Mouse (Mus musculus) forebrain, embryonic 12.5 days (tissue): ENCODE measurements around the gene Atp2b2. TPM values are rescaled to one million over a fixed set of nuclear protein-coding genes. Genes with fewer than 3 reads are reported as not detected.
A peak's percentile ranks its signal among the peaks of the same experiment; 100 is the strongest.

ENCODE experiments used
- ATAC-seq: fragments of 200-750 bp; cut with Nextera tagmentation; 2 replicates; pipeline ENCODE4 v1.8.0; 2017; ENCODE audit warnings: moderate TSS enrichment; ENCODE audit not compliant: low FRiP score
- H3K27ac ChIP-seq: fragments of 300-500 bp; sonication (generic); 2 replicates; pipeline ENCODE4 v1.5.1; 2016; ENCODE audit warnings: mild to moderate bottlenecking
- H3K27me3 ChIP-seq: fragments of 300-500 bp; sonication (generic); 2 replicates; pipeline ENCODE4 v1.6.1; 2016; ENCODE audit warnings: mild to moderate bottlenecking
- H3K36me3 ChIP-seq: fragments of 300-500 bp; sonication (generic); replicated peaks from 2 replicates; pipeline ENCODE4 v1.6.1; 2016; ENCODE audit warnings: mild to moderate bottlenecking
- H3K4me1 ChIP-seq: fragments of 300-500 bp; sonication (generic); 2 replicates; pipeline ENCODE4 v1.6.1; 2016
- H3K4me2 ChIP-seq: fragments of 300-500 bp; sonication (generic); 2 replicates; pipeline ENCODE4 v1.6.1; 2016; ENCODE audit warnings: mild to moderate bottlenecking, moderate library complexity
- H3K4me3 ChIP-seq: fragments of 300-500 bp; sonication (generic); replicated peaks from 2 replicates; pipeline ENCODE4 v1.5.1; 2016; ENCODE audit warnings: mild to moderate bottlenecking
- H3K9ac ChIP-seq: fragments of 300-500 bp; sonication (generic); 2 replicates; pipeline ENCODE4 v1.6.1; 2016; ENCODE audit warnings: mild to moderate bottlenecking
- H3K9me3 ChIP-seq: fragments of 300-500 bp; sonication (generic); 2 replicates; pipeline ENCODE4 v1.6.1; 2016
- WGBS: fragments of 180-500 bp; shearing (Covaris S2); methylation state at CpG from one replicate; pipeline ENCODE4 v1.1.7; 2016; 5-methylcytosine and 5-hydroxymethylcytosine counted together
- polyA plus RNA-seq: library from polyadenylated mRNA; unstranded; fragments of >200 nt; fragmentation: Nextera tagmentation; extraction: Ambion mirVana; gene quantifications from 2 replicates; pipeline ENCODE4 v1.2.1, GENCODE M21; 2016

Atp2b2 gene
- polyA plus RNA-seq, 1 experiment from 2014 or later, result 8.0 TPM

- Histone ChIP-seq H3K4me2 (no peak overlapping the region), H3K36me3 (no peaks in the 10 kb centered on the region), H3K9me3 (no peaks in the 10 kb centered on the region), H3K27me3 (no peaks in the 10 kb centered on the region), H3K4me1 (peaks cover 27% of the 10 kb centered on the region), H3K27ac (peak overlapping the region; percentile 72), H3K9ac (no peak overlapping the region), H3K4me3 (no peak overlapping the region)
- ATAC-seq, result peak; percentile 70; the same call in 1 of the 2 replicates
- WGBS, result 48% methylated on average over 15 of the region's 15 CpGs
Observed at GRCm38 (mm10) chr6:113860735-113861374, 181.6 kb downstream of the Atp2b2 start.

GRCm38 (mm10) chr6:113860023-113860734, 182.2 kb downstream of the Atp2b2 start:
- Histone ChIP-seq H3K36me3 (no peaks in the 10 kb centered on the region), H3K9ac (no peak overlapping the region), H3K27ac (peak overlapping the region; percentile 72), H3K9me3 (no peaks in the 10 kb centered on the region), H3K4me2 (no peak overlapping the region), H3K27me3 (no peaks in the 10 kb centered on the region), H3K4me1 (peaks cover 28% of the 10 kb centered on the region), H3K4me3 (no peak overlapping the region)
- ATAC-seq, result no peak
- WGBS, result 68% methylated on average over 9 of the region's 9 CpGs

GRCm38 (mm10) chr6:113858317-113858716, 184.1 kb downstream of the Atp2b2 start:
- 87% methylated on average over 9 of the region's 9 CpGs for WGBS
- H3K4me1 ChIP-seq, result peaks cover 27% of the 10 kb centered on the region
- H3K9me3 ChIP-seq, result no peaks in the 10 kb centered on the region
- H3K4me3 ChIP-seq, result no peak overlapping the region
- ATAC-seq, result no peak
- H3K36me3 ChIP-seq, result no peaks in the 10 kb centered on the region
- no peak overlapping the region for H3K9ac ChIP-seq
- no peak overlapping the region for H3K4me2 ChIP-seq
- H3K27ac ChIP-seq, result no peak overlapping the region
- H3K27me3 ChIP-seq, result no peaks in the 10 kb centered on the region

GRCm38 (mm10) chr6:113857310-113857873, 185.0 kb downstream of the Atp2b2 start:
- WGBS, result 81% methylated on average over 2 of the region's 2 CpGs
- no peak for ATAC-seq
- Histone ChIP-seq H3K9ac (no peak overlapping the region), H3K36me3 (no peaks in the 10 kb centered on the region), H3K4me2 (no peak overlapping the region), H3K27ac (peak overlapping the region; percentile 56; the same call in 1 of the 2 replicates), H3K27me3 (no peaks in the 10 kb centered on the region), H3K4me3 (no peak overlapping the region), H3K9me3 (no peaks in the 10 kb centered on the region), H3K4me1 (peaks cover 27% of the 10 kb centered on the region)

GRCm38 (mm10) chr6:113856790-113857189, 185.6 kb downstream of the Atp2b2 start:
- no peak overlapping the region for H3K9ac ChIP-seq
- peak; percentile 44; the same call in 1 of the 2 replicates for ATAC-seq
- H3K36me3 ChIP-seq, result no peaks in the 10 kb centered on the region
- no peak overlapping the region for H3K4me2 ChIP-seq
- WGBS, result 85% methylated on average over 15 of the region's 15 CpGs
- H3K9me3 ChIP-seq, result no peaks in the 10 kb centered on the region
- no peak overlapping the region for H3K4me3 ChIP-seq
- peak overlapping the region; percentile 56 for H3K27ac ChIP-seq
- peaks cover 27% of the 10 kb centered on the region for H3K4me1 ChIP-seq
- no peaks in the 10 kb centered on the region for H3K27me3 ChIP-seq

- Histone ChIP-seq H3K27me3 (no peaks in the 10 kb centered on the region), H3K27ac (peak overlapping the region; percentile 56; the same call in 1 of the 2 replicates), H3K9me3 (no peaks in the 10 kb centered on the region), H3K9ac (no peak overlapping the region), H3K4me1 (peaks cover 23% of the 10 kb centered on the region), H3K4me2 (no peak overlapping the region), H3K4me3 (no peak overlapping the region), H3K36me3 (no peaks in the 10 kb centered on the region)
- no peak for ATAC-seq
- 97% methylated on average over 1 of the region's 1 CpGs for WGBS
Observed at GRCm38 (mm10) chr6:113856095-113856646, 186.2 kb downstream of the Atp2b2 start.

- Histone ChIP-seq H3K4me1 (peaks cover 18% of the 10 kb centered on the region), H3K4me3 (no peak overlapping the region), H3K27me3 (no peaks in the 10 kb centered on the region), H3K9ac (no peak overlapping the region), H3K4me2 (no peak overlapping the region), H3K9me3 (no peaks in the 10 kb centered on the region), H3K27ac (peak overlapping the region; percentile 56; the same call in 1 of the 2 replicates), H3K36me3 (no peaks in the 10 kb centered on the region)
- no peak for ATAC-seq
Observed at GRCm38 (mm10) chr6:113855581-113855980, 186.8 kb downstream of the Atp2b2 start.

- H3K27ac ChIP-seq, result no peak overlapping the region
- peaks cover 8% of the 10 kb centered on the region; the same call in 1 of the 2 replicates for H3K4me1 ChIP-seq
- ATAC-seq, result no peak
- no peak overlapping the region for H3K9ac ChIP-seq
- H3K27me3 ChIP-seq, result no peaks in the 10 kb centered on the region
- 5% methylated on average over 3 of the region's 3 CpGs for WGBS
- no peaks in the 10 kb centered on the region for H3K36me3 ChIP-seq
- no peak overlapping the region for H3K4me2 ChIP-seq
- H3K9me3 ChIP-seq, result no peaks in the 10 kb centered on the region
- H3K4me3 ChIP-seq, result no peak overlapping the region
Observed at GRCm38 (mm10) chr6:113852318-113852717, 190.1 kb downstream of the Atp2b2 start.

GRCm38 (mm10) chr6:113849819-113850218, 192.6 kb downstream of the Atp2b2 start:
- H3K27me3 ChIP-seq, result no peaks in the 10 kb centered on the region
- H3K9me3 ChIP-seq, result no peaks in the 10 kb centered on the region
- H3K4me3 ChIP-seq, result no peak overlapping the region
- no peak overlapping the region for H3K27ac ChIP-seq
- H3K4me1 ChIP-seq, result no peaks in the 10 kb centered on the region
- no peak overlapping the region for H3K9ac ChIP-seq
- H3K36me3 ChIP-seq, result no peaks in the 10 kb centered on the region
- no peak for ATAC-seq
- WGBS, result 91% methylated on average over 3 of the region's 3 CpGs
- H3K4me2 ChIP-seq, result no peak overlapping the region

- 85% methylated on average over 2 of the region's 2 CpGs for WGBS
- H3K27ac ChIP-seq, result no peak overlapping the region
- ATAC-seq, result no peak
Observed at GRCm38 (mm10) chr6:113848655-113849054, 193.8 kb downstream of the Atp2b2 start.

GRCm38 (mm10) chr6:113847092-113847491, 195.3 kb downstream of the Atp2b2 start:
- 94% methylated on average over 2 of the region's 2 CpGs for WGBS
- H3K4me3 ChIP-seq, result no peak overlapping the region
- H3K36me3 ChIP-seq, result no peaks in the 10 kb centered on the region
- peaks cover 4% of the 10 kb centered on the region; the same call in 1 of the 2 replicates for H3K4me1 ChIP-seq
- no peaks in the 10 kb centered on the region for H3K27me3 ChIP-seq
- no peak overlapping the region for H3K4me2 ChIP-seq
- ATAC-seq, result no peak
- no peak overlapping the region for H3K27ac ChIP-seq
- no peaks in the 10 kb centered on the region for H3K9me3 ChIP-seq
- no peak overlapping the region for H3K9ac ChIP-seq

More at GRCm38 (mm10) chr6:113848655-113849054, 193.8 kb downstream of the Atp2b2 start:
- Histone ChIP-seq H3K4me3 (no peak overlapping the region), H3K4me1 (peaks cover 1% of the 10 kb centered on the region; the same call in 1 of the 2 replicates), H3K9me3 (no peaks in the 10 kb centered on the region), H3K27me3 (no peaks in the 10 kb centered on the region), H3K36me3 (no peaks in the 10 kb centered on the region), H3K4me2 (no peak overlapping the region), H3K9ac (no peak overlapping the region)

- 15% methylated on average over 3 of the region's 3 CpGs for WGBS
Observed at GRCm38 (mm10) chr6:113843248-113843647, 199.2 kb downstream of the Atp2b2 start.

More at GRCm38 (mm10) chr6:113843248-113843647, 199.2 kb downstream of the Atp2b2 start:
- H3K9me3 ChIP-seq, result no peaks in the 10 kb centered on the region
- no peak for ATAC-seq
- no peak overlapping the region for H3K4me3 ChIP-seq
- H3K9ac ChIP-seq, result no peak overlapping the region
- H3K4me2 ChIP-seq, result no peak overlapping the region
- H3K36me3 ChIP-seq, result no peaks in the 10 kb centered on the region
- no peaks in the 10 kb centered on the region for H3K27me3 ChIP-seq
- H3K4me1 ChIP-seq, result peaks cover 4% of the 10 kb centered on the region; the same call in 1 of the 2 replicates
- no peak overlapping the region for H3K27ac ChIP-seq
